Mouse (Mus musculus) E14TG2a.4 (cell line): ENCODE measurements at regions not wholly inside any gene's neighbourhood (a gene's known extent, or its start where the extent isn't known, plus 50 kb on each side); places are given as distances from the start of the nearest gene placed in this dataset.

Experiments
- CTCF ChIP-seq: conservative IDR thresholded peaks from 2 replicates; pipeline ENCODE4 v1.5.1; 2014; ENCODE audit warnings: low read length
- NANOG ChIP-seq: IDR thresholded peaks from 2 replicates; pipeline ENCODE4 v1.6.1; 2014; ENCODE audit warnings: borderline replicate concordance, low read length, mixed read lengths

DNA sequence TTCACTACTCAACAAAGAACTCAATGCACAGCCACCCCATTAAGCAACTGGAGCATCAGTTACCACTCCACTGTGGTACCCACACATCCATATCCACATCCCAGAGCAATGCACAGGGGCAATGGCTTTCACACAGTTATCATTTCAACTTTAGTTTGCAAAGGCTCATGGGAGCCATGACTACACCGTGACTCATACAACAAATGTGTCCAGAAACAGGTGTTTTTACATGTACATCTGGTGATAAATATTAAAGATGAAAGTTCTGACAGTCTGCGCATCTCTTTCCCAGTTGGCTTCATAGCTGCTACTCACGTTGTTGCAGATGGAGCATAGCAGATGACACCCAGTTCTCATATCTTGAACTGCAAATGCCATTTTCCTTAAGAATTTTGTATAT is 88.0 kb upstream of the Ube2e3 start:
- TF ChIP-seq CTCF (no peak), NANOG (no peak)
